Mouse (Mus musculus): ENCODE measurements at regions not wholly inside any gene's neighbourhood (a gene's known extent, or its start where the extent isn't known, plus 50 kb on each side); places are given as distances from the start of the nearest gene placed in this dataset.

- DNase-seq (ENCODE audit: extremely low spot score in 1 of 2, low spot score in 1 of 2): no peak
Measured at GRCm38 (mm10) chr14:24874426-24875155, 387.7 kb downstream of the Rps24 start.

- peak in 1 of 2 experiments; percentile 19 for DNase-seq (ENCODE audit: extremely low spot score in 1 of 2, low spot score in 1 of 2)
Measured at GRCm38 (mm10) chr14:24875156-24875545, 388.2 kb downstream of the Rps24 start.

- peak in 1 of 2 experiments; percentile 6 for DNase-seq (ENCODE audit: extremely low spot score in 1 of 2, low spot score in 1 of 2)
Measured at GRCm38 (mm10) chr14:24875934-24876333, 389.0 kb downstream of the Rps24 start.

GRCm38 (mm10) chr14:24876508-24876907 is 389.6 kb downstream of the Rps24 start:
- peak in 1 of 2 experiments; percentile 5 for DNase-seq (ENCODE audit: extremely low spot score in 1 of 2, low spot score in 1 of 2)

GRCm38 (mm10) chr14:24877853-24878252 is 390.9 kb downstream of the Rps24 start:
- no peak for DNase-seq (ENCODE audit: extremely low spot score in 1 of 2, low spot score in 1 of 2)

- no peak for DNase-seq (ENCODE audit: extremely low spot score in 1 of 2, low spot score in 1 of 2)
Measured at GRCm38 (mm10) chr14:24886164-24886563, 399.2 kb downstream of the Rps24 start.

- DNase-seq (ENCODE audit: extremely low spot score in 1 of 2, low spot score in 1 of 2): no peak
Measured at GRCm38 (mm10) chr14:24886896-24887421, 400.0 kb downstream of the Rps24 start.

GRCm38 (mm10) chr14:24890856-24891255 is 403.9 kb downstream of the Rps24 start:
- no peak for DNase-seq (ENCODE audit: extremely low spot score in 1 of 2, low spot score in 1 of 2)

- DNase-seq (ENCODE audit: extremely low spot score in 1 of 2, low spot score in 1 of 2): no peak
Measured at GRCm38 (mm10) chr14:24895196-24895595, 408.3 kb downstream of the Rps24 start.

- no peak for DNase-seq (ENCODE audit: extremely low spot score in 1 of 2, low spot score in 1 of 2)
Measured at GRCm38 (mm10) chr14:24896681-24897080, 409.8 kb downstream of the Rps24 start.

GRCm38 (mm10) chr14:24900501-24901179 is 413.7 kb downstream of the Rps24 start:
- no peak for DNase-seq (ENCODE audit: extremely low spot score in 1 of 2, low spot score in 1 of 2)

- DNase-seq (ENCODE audit: extremely low spot score in 1 of 2, low spot score in 1 of 2): no peak
Measured at GRCm38 (mm10) chr14:24901726-24902125, 414.8 kb downstream of the Rps24 start.

- no peak for DNase-seq (ENCODE audit: extremely low spot score in 1 of 2, low spot score in 1 of 2)
Measured at GRCm38 (mm10) chr14:24902870-24903269, 415.9 kb downstream of the Rps24 start.

- DNase-seq (ENCODE audit: extremely low spot score in 1 of 2, low spot score in 1 of 2): no peak
Measured at GRCm38 (mm10) chr14:24904712-24905111, 417.8 kb downstream of the Rps24 start.

GRCm38 (mm10) chr14:24906916-24907315 is 420.0 kb downstream of the Rps24 start:
- DNase-seq (ENCODE audit: extremely low spot score in 1 of 2, low spot score in 1 of 2): no peak

GRCm38 (mm10) chr14:24908377-24908776 is 421.5 kb downstream of the Rps24 start:
- no peak for DNase-seq (ENCODE audit: extremely low spot score in 1 of 2, low spot score in 1 of 2)

- DNase-seq (ENCODE audit: extremely low spot score in 1 of 2, low spot score in 1 of 2): peak in 1 of 2 experiments; percentile 46
Measured at GRCm38 (mm10) chr14:24911621-24912020, 424.7 kb downstream of the Rps24 start.

- no peak for DNase-seq (ENCODE audit: extremely low spot score in 1 of 2, low spot score in 1 of 2)
Measured at GRCm38 (mm10) chr14:24919056-24919455, 432.1 kb downstream of the Rps24 start.

GRCm38 (mm10) chr14:24922006-24922405 is 435.1 kb downstream of the Rps24 start:
- no peak for DNase-seq (ENCODE audit: extremely low spot score in 1 of 2, low spot score in 1 of 2)

- no peak for DNase-seq (ENCODE audit: extremely low spot score in 1 of 2, low spot score in 1 of 2)
Measured at GRCm38 (mm10) chr14:24924561-24924960, 437.6 kb downstream of the Rps24 start.
